Mouse (Mus musculus) heart, postnatal 25 days (tissue): ENCODE measurements around the gene Htr5a. TPM values are rescaled to one million over a fixed set of nuclear protein-coding genes. Genes with fewer than 3 reads are reported as not detected.

Experiments
- DNase-seq: peaks from one replicate; pipeline ENCODE4 v3.0.0; 2022; ENCODE audit warnings: low spot score
- intact Hi-C: fragments of 180-260 bp; cut with DNase I; formaldehyde crosslinking; loops from one replicate; pipeline ENCODE4 v1.15.1; 2025
- total RNA-seq, 2 experiments: library from RNA; stranded (reverse); gene quantifications; 2 replicates each; pipeline ENCODE4 v1.2.3; 2021

Gene Htr5a
- total RNA-seq, 2 experiments from 2014 or later: not detected

- DNase-seq: no peak
- intact Hi-C loops: no loop called here
Measured at GRCm38 (mm10) chr5:27880329-27881036, 38.5 kb downstream of the Htr5a start.

- intact Hi-C loops: no loop called here
- no peak for DNase-seq
Measured at GRCm38 (mm10) chr5:27881261-27881660, 39.3 kb downstream of the Htr5a start.

- DNase-seq: no peak
- intact Hi-C loops: no loop called here
Measured at GRCm38 (mm10) chr5:27888080-27888479, 46.1 kb downstream of the Htr5a start.

GRCm38 (mm10) chr5:27895961-27896360, 54.0 kb downstream of the Htr5a start:
- intact Hi-C loops: no loop called here
- no peak for DNase-seq

DNA sequence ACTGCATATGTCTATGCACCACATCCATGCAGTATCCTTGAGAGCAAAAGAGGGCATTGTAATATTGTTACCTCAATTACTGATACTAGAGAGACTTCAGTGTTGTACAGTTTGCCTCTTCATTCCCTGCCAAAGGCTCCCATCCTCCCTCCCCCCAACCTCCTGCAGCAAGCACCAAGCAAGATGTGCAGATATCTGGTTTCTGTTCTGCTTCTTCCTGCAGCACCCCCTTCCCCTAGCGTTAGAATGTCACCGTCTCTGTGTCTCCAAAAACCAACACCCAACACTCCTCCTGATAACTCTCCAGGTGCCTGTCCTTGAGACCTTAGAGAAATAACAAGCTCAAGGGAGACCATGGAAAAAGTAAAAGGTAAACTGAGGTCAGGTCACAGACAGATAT, 57.8 kb downstream of the Htr5a start:
- intact Hi-C loops: no loop called here
- DNase-seq: no peak

GRCm38 (mm10) chr5:27900186-27900585, 58.2 kb downstream of the Htr5a start:
- no peak for DNase-seq
- intact Hi-C loops: no loop called here

Other genes starting within 250 kb of the Htr5a start
- gene Paxip1, start 50.5 kb upstream of the Htr5a start, total RNA-seq: 10 to 100 TPM; 14.5 to 17.8 TPM
- 10 to 100 TPM; 13.8 to 15.0 TPM for gene Insig1, start 229.2 kb downstream of the Htr5a start, total RNA-seq